Mouse (Mus musculus) embryo, embryonic 10 days (tissue): ENCODE results near the gene Prss21.
"Not testable (repeated sequence)": the region's sequence is repeated elsewhere in the genome, so short reads cannot be mapped to it uniquely, and the experiment has no call there.

Source experiments
- DNase-seq: peaks from one replicate; pipeline ENCODE4 v3.0.0-alpha.2; 2015; ENCODE audit warnings: low spot score

The Prss21 gene

DNA sequence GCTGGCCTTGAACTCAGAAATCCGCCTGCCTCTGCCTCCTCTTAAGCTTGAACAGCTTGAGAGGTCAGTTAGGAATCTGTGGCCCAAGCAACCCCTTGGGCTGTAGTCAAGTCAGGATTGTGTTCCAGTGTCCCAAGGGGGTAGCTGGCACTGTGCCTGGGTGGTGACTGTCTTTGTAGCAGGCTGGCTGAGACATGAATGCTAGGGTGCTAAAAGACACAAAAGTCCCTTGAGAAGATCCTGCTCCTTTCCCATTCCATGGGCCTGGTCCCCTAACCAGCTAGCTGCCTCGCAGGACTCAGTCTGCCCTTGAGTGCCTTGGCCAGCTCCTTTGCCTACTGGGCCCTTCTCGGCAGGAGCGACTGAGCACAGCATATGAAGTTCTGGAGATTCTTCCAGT, 4.9 kb upstream of the Prss21 start:
- no peak for DNase-seq

DNA sequence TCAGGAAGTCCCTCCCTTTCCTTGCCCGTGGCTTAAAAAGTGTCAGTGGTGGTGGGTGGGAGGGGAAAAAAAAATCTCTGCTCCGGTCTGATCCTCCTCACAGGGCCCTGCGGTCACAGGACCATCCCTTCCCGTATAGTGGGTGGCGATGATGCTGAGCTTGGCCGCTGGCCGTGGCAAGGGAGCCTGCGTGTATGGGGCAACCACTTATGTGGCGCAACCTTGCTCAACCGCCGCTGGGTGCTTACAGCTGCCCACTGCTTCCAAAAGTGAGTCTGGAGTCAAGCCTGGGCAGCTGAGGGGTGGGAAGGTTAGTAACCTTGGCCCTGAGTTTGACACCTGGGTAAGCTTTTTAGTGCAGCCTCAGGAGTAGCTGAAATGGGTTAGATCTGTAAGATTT, 657 bp downstream of the Prss21 start:
- no peak for DNase-seq

DNA sequence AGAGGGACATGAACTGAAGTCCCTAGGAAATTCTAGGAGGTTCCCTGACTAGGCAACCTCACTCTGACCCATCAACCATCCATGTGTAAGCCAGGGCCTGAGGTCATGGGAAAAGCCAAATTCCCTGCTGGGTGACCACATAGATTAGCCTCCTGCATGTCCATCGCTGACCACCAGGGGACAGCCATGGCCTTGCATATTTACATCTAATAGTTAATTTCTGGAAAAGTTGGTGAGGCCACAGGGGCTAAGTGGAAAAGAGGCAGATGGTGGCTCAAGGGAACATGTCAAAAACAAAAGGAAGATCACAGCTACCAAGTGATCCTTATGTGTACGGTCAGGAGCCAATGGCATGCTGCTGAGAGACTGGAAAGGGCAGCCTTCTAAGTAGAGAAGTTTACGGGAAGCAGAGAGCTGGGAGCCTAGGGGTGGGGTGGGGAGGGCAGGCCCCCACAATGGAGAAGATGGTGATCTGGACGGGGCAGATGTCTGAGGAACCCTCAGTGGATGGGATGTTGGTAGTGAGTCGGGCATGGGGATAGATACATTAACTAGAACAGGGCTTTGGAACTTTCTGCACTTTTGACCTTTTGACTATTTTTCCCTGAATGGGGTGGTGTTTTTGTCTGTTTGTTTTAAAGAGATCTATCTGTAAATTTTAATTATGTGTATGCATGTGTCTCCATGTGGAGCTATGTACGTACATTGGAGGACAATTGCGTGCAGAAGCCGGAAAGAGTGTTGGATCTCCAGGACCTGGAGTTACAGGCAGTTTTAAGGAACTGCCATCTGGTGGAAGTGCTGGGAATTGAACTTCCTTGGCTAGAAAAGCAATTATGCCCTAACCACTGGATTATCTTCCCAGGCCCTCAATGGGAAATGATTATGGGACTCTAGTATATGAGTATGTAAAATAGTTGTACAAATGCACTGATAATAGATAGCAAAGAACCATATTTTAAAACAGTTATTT, 6.3 kb downstream of the Prss21 start:
- DNase-seq = peak; percentile 86

DNA sequence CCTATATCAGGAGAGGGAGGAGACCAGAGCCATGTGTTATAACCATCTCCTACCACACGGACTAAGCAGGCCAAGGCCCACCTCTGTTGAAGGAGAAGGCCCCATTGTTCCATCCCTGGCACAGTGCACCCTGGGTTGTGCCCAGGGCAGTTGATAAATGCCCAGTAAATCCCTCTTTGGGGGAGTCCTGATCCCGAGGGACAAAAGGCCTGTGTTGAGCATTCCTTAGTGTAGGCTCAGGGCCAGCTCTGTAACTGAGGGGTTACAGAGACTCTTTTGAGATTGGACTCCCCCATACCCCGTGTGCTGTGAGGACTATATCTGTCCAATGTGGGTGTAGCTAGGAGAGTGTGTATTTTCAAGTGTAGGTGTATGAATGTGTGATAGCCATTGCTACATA, 8.9 kb downstream of the Prss21 start:
- no peak for DNase-seq

DNA sequence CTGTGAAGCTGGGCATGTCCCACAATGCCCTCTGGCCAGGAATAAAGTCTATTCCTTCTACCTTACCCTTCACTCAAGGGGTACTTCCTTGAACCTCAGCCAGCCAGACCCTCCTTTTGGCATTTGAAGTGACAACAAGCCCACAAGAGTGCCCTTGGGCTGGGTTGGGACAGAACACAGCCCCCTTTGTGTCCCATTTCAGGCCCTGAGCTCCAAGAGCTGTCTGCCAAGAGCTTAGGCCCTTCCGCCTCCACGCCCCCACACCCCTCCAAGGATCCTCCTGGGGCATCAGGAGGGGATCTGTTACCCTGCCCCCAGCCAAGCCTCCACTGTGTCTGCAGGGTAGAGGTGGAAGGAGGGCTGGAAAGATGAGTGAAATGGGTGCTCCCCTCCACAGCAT, 9.3 kb downstream of the Prss21 start:
- no peak for DNase-seq

DNA sequence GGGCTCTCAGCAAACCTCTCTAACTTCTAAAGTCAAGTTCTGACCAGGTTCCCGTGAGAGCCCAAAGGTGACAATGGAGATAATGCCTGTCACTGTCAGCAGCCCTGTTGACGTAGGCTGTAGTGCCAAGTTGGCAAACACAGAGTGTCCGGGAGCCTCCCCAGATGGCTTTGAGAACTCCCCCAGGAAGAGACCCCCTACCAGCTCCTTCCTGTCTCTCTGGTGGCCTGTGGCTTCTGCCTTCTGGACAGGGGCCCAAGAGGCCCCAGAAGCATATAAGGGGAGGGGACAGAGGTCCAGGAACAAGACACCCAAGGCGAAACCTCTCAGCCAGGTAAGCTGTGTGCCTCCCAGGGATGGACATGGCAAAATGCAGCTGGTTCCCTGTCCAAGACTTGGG, 12.7 kb downstream of the Prss21 start, which contains the start of the genes Dcpp1 and Dcpp2:
Dcpp1 (plus strand) TSS at position 301 of the 400 bp plus-strand sequence.
Dcpp2 (plus strand) TSS at position 305 of the 400 bp plus-strand sequence.
- not testable (repeated sequence) for DNase-seq

DNA sequence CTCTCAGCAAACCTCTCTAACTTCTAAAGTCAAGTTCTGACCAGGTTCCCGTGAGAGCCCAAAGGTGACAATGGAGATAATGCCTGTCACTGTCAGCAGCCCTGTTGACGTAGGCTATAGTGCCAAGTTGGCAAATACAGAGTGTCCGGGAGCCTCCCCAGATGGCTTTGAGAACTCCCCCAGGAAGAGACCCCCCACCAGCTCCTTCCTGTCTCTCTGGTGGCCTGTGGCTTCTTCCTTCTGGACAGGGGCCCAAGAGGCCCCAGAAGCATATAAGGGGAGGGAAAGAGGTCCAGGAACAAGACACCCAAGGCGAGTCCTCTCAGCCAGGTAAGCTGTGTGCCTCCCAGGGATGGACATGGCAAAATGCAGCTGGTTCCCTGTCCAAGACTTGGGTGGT, 49.3 kb downstream of the Prss21 start, which contains the start of gene Dcpp3:
Dcpp3 (plus strand) TSS at position 301 of the 400 bp plus-strand sequence.
- not testable (repeated sequence) for DNase-seq
